Mouse (Mus musculus) frontal cortex, adult (tissue): ENCODE results near the gene Tlcd1.
"Not testable (repeated sequence)": the region's sequence is repeated elsewhere in the genome, so short reads cannot be mapped to it uniquely, and the experiment has no call there.

Experiments used
- ATAC-seq: cut with Nextera tagmentation; 2 replicates; pipeline ENCODE4 v1.9.2; 2017; ENCODE audit warnings: mild to moderate bottlenecking, moderate library complexity, mixed read lengths; ENCODE audit not compliant: low TSS enrichment

Gene Tlcd1

DNA sequence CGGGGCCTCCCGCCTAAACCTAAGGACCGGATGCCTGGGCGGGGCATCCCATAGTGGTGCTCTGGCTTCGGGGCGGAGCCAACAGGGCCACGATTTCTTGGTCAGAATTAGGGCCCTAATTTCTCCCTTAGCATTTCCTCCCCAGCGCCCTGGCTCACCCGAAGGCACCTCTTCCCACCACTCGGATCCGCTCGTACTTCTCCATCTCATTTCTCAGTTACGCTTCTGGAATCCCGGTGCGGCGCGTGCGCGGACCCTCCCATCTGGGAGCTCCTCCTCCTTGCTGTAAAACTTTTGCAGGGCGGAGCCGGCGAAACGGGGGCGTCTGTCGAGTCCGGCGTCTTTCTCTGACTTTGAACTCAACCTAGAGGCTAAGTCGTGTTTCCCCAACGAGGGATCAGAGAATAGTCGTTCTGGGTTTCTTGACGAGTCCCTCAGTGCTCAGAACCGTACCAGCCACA lies at the start of gene Tlcd1, which contains the start of gene Nek8:
Tlcd1 (plus strand) TSS at position 310 of the 461 bp plus-strand sequence.
Nek8 (minus strand) TSS at position 274 of the 461 bp plus-strand sequence.
- ATAC-seq, result peak; percentile 48

DNA sequence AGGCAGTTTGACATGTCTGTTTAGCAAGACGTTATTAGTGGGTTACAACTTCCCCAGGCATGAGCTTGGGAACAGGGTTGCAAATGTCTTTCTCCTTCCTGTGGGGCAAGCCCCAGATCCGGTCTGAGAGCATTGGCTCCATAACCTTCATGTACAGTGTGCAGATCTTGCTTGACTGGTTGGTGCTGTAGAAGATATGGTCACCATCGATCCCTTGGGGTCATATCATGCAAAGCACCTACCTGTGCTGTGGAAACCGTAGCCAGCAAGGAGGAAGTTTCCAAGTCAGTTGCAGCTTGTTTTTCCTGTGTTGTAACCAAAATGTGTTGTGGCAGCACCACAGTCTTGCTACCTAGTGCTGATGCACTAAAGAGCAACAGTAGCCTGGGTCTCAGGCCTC lies 49.8 kb upstream of the Tlcd1 start:
- ATAC-seq, result no peak

DNA sequence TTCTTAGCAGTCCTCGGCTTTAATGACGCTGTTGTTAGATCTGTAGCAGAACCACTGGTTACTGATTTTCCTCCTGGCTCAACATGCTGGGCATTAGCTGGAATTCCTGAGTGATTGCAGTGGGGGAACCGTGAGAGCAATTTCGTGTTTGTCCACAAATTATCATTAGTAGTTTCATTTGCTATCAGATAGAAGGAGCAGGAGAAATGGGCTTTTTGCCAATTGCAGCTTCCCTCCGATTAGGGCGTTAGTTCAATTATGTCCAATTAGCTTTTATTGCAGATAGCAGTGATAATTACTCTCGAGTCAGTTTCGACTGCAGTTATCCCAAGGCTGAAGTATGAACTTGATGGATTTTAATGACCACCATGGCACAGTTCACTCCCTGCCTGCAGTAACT lies 47.1 kb upstream of the Tlcd1 start:
- ATAC-seq, result no peak

DNA sequence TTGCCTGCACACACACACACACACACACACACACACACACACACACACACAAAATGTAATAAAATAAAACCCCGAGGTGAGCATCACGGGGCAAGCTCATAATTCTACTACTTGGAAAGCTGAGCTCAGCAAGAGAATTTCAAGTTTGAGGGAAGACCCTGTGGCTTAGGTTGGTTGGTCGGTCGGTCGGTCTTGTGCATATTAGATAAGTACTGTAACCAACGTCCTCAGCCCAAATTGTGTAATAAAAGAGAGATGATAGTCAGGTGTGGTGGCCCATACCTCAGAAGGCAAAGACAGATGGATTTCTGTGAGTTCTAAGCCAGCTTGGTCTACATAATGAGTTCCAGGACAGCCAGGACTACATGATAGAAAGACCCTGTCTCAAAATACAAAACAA lies 42.6 kb upstream of the Tlcd1 start:
- ATAC-seq, result no peak

DNA sequence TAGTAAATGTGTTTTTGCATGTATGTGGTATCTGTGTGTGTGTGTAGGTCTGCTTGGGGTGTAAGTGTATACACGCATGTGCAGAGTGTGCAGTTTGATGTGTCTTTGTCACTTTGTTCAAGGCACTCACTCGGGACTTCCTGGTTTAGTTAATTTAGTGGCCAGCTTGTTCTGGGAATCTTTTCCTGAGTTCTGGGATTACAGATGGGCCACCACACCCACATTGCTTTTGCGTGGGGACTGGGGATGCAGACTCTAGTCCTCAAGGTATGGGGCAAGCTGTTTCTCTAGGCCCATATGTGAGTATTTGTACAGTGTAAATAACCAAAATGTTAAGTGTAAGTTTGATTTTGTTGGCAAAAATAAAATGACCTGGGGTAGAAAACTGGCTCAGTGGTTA lies 42.2 kb upstream of the Tlcd1 start:
- ATAC-seq, result no peak; the same call in 1 of the 2 replicates

DNA sequence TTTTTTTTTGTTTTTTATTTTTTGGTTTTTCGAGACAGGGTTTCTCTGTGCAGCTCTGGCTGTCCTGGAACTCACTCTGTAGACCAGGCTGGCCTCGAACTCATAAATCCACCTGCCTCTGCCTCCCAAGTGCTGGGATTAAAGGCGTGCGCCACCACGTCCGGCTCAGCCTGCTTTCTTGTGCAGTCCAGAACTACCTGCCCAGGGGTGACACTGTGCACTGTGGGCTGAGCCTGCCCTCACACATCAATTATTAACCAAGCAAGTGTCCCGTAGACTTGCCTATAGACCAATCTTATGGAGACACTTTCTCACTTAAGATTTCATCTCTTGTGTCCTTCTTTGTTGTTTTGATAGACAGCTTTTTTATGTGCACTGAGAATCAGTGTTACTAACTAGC lies 41.2 kb upstream of the Tlcd1 start:
- ATAC-seq, result not testable (repeated sequence)

DNA sequence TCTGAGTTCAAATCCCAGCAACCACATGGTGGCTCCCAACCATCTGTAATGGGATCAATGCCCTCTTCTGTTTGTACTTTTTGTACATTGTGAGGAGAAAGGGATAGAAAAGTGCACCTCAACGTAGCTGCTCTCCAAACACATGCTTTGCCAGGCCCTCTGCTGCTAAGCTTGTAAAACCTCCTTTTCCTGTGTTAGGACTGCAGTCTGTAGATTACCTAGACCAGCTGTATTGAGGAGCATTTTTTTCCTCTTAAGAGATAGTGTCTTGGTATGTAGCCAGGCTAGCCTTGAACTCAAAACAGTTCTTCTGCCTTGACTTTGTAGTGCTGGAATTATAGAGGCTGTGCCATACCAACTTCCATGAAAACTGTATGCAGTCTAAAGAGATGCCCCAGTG lies 40.4 kb upstream of the Tlcd1 start:
- ATAC-seq, result no peak

DNA sequence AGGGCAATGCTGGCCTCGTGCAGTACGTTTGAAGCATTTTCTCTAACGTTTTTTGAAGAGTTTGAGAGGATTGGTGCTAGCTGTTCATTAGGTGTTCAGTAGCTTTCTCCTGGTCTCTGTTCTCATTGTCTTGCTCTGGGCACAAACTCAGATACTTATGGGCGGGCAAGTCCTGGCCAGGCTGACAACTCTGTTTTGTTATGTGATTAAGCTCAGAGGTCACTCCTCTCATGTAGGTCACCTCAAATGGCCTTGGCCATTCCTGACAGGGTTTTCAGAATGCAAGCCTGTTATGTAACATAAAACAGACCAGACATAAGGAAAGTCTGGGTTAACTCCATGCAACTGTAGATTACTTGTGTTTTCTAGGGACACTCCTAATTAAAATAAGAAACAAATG lies 38.9 kb upstream of the Tlcd1 start:
- ATAC-seq, result no peak

DNA sequence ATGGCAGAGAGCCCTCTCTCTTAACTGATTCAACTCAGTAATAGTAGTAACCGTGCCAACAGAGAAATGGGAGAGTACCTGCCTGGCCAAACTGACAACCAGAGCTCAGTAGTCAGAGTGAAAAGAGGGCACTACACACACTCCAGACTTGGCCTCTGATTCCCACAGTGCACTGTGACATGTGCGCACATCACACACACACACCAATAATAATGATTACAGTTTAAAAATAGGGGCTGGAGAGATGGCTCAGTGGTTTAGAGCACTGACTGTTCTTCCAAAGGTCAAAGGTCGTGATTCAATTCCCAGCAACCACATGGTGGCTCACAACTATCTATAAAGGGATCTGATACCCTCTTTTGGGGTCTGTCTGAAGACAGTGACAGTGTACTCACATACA lies 38.5 kb upstream of the Tlcd1 start:
- ATAC-seq, result no peak

DNA sequence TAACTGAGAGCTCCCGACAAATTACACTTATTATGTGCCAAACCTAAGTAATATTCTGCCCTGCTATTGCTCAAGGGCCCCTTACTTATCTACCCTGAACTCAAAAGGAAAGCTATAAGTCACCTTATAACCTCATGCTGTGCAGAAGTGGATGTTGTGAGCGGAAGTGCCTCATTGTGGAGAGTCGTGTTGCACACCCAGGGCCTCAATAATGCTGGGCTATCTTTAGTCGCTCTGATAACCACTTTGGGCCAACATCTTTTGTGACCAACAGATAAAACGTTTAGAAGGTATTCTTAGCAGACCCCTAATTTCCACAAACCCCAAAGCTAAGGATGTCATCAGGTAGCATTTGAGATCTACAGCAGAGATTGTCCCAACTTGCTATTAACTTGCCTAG lies 35.8 kb upstream of the Tlcd1 start:
- ATAC-seq, result no peak

DNA sequence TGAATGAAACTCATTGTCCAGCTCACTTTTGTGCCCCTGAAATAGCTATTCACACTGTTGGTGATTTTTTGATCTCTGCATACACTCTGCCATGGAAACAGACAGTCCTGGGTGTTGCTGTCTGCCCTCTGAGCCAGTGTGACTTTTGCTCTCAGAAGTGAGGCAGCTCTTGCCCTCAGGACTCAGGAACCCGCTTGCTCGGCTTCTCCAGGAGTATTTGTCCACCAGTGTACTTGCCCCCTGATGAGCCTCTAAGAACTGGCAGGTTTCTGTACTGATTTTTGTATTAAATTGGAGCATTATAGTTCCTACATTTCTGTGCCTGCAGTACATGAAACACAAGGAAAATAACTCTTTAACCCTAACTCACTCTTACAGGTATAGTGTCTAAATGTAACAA lies 33.0 kb upstream of the Tlcd1 start:
- no peak for ATAC-seq

DNA sequence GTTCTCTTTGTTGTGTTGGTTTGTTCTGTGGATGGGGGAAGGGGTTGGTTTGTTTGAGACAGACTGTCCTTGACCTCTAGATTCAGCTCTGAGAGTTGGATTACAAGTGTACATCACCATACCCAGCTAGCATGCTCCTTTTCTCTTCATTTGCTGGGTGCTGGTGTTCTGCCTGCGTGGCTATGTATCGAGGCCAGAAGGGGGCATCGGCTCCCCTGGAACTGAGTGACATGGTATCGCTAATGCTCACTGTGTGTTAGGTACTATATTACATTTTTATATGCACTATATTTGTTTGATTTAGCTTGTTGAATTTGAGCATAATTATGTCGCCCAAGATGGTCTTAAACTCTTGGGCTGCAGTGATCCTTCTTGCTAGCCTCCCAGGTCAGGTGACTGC lies 30.3 kb upstream of the Tlcd1 start:
- ATAC-seq, result no peak

DNA sequence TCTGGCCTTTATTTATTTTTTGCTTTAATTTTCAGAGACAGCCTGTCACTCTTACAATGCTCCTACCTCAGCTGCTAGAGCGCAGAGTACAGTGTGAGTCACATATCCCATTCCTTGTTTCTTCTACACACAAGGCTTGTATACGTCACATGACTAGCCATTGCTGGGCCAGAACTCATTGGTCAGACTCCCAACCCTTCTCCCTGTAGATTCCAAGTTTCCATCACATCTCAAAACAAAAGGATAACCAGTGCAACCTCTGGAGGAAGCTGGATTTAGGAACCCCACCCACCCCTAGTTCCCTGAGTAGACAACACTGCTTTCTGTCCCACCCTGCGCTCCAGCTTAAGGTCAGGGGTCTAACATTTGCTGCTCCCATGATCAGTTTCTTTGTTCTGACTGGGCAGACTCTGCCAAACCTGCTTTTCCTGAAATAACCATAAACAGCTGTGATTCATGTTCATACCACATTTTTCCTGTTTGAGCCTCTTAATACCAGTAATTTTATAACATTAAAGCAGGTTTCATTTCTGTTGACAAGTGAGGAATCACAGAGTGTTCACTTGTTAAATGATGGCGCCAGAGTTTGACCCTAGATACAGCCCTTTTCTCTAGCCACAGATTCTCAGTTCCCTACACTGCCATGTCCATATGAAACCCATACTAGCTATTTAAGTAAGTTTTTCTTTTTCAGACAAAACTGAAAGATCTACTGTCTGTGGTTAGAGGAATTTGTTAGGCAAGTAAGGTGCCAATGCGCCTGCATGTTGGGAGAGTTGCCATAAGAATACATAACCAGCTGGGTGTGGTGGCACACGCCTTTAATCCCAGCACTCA lies 29.6 kb upstream of the Tlcd1 start:
- no peak for ATAC-seq

DNA sequence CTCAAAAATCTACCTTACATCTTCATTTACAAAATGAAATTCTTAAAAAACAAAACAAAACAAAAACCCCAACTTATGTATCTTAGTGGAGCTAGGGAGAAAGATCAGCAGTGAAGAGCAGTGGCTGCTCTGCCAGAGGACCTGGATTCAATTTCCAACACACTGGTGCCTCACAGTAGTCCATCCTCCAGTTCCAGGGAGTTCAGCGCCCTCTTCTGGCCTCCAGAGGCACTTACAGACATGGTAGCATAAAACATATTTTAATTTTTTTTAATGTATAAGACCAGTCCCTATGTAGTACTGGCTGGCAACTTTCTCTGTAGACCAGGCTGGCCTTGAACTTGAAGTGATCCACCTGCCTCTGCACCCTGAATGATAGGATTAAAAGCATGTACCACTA lies 25.4 kb upstream of the Tlcd1 start:
- no peak for ATAC-seq

DNA sequence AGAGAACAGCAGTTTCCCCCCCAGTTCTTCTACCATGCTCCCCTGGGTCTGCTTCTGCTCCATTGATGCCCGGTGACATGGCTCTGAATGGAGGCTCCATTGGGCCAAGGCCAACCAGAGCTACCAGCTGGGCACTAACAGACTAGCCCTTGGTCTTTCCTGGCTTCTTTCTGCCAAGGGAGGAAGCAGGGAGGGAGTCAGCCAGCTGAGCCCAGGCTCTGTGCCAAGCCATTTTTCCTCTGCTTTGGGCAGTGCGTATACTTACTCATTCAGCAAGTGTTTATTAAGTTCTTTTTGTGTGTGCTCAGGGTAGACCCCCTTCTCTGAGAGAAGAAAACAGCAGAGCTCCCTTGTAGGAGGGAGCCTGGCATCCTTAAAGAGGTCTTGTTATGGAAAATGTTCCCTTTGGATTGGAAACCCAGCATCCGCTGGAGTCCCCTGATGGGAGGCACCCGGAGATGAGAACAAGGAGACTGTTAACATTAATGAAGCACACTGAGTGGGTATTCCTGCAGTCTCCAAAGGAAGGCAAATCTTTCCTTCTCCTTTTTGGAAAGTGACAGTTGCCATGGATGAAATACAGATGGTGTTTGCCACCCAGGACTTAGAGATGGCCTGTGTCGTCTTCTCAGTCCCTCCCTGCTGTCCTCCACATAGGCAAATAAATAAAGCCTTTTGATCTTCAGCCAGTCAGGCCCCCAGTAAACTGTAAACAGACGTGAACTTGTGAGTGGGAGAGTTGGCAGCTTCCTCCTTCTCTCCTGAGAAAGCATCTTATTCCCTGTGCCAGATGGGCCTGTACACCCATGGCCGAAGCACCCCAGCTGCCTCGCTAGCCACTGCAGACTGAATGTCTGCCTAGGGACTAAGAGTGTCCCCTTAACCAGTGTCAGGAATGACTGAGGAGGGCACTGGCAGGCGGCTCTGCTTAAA lies 23.9 kb upstream of the Tlcd1 start:
- ATAC-seq, result peak; percentile 58

DNA sequence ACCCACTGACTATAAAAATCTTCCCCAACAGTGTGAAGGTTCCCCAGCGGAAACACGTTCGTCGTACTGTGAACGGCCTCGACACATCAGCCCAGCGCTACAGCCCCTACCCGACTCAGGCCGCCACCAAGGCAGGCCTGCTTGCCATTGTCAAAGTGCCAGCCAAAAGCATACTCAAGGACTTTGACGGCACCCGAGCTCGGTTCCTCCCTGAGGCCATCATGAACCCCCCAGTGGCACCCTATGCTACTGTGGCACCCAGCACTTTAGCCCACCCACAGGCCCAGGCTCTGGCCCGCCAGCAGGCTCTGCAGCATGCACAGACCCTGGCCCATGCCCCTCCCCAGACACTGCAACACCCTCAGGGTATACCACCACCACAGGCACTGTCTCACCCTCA lies 22.7 kb upstream of the Tlcd1 start:
- ATAC-seq, result no peak

DNA sequence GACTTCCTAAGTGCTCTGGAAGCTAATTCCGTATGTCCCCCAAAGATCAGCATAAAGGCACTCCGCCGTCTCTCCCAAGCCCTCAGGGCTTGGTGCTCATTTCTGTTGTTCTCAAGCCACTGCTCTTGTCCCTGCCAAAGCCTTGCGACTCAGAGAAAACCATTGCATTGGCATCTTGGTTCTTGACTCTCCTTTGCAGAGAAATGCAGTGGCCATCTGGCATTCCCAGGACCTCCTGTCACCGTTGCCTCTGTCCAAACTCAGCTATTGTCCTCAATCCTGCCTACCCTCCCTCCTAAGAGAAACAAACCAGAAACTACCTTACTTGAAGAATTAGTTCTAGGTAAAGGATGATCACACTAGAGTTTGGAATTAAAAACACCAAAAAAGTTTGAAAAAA lies 20.8 kb upstream of the Tlcd1 start:
- no peak for ATAC-seq

DNA sequence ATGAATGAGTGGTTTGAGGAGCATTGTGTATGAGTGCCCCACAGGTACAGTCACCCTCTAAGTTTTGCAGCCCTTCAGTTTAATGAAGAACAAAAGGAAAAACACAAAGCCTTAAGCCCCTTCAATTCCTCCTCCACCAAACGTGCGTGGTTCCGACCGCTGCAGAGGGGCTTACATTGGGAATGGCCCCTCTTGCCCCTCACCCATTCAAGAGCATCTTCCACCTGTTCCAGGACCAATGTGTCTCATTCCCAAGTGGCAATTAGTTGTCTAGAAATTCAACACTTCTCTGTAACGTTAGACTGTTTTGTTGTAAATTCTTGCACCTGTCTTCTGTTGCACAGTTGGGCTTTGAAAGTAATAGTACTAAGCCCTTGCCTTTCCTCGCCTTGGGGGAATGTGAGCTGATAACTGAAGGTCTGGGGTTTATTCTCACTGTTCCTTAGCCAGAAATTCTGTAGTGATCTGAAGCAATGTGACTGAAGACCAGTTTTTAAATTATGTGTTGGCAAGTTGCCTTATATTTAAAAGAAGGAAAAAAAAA lies 20.3 kb upstream of the Tlcd1 start:
- no peak for ATAC-seq

DNA sequence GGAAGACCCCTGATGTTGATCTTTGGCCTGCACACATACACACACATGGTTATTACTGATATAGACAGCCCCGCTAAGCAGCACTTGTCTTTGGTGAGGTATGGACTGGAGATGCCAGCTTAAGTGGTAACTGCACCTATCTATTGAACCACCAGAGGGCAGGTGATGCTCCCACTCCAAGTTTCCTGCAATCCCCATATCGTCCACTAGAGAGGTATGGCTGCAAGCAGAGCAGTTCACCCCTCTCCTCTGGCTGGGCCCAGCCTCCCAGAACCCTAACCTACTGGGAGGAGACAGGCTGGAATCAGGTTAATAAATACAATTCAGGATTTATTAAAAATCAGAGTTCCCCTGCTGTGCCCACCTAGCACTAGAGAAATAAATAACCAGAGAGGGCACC lies 17.4 kb upstream of the Tlcd1 start:
- ATAC-seq, result peak; percentile 83

DNA sequence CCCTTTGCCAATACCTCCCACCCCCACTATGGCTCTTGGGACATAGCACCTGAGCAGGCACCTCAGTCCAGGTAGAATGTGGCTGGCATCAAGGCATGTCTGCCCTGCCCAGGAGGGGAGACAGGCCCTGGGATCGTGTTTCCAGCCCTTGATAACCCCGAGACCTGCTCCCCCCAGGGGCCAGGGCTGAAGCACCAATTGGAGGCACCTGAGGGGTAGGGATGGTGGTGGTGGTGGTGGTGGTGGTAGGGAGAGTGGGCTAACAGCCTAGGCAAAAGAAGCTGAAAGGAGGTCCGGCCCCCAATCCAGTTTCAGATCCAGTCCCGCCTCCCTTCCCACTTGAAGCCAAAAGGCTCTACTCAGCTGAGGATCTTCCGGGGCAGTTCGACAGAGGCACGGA lies 17.0 kb upstream of the Tlcd1 start:
- ATAC-seq, result no peak

DNA sequence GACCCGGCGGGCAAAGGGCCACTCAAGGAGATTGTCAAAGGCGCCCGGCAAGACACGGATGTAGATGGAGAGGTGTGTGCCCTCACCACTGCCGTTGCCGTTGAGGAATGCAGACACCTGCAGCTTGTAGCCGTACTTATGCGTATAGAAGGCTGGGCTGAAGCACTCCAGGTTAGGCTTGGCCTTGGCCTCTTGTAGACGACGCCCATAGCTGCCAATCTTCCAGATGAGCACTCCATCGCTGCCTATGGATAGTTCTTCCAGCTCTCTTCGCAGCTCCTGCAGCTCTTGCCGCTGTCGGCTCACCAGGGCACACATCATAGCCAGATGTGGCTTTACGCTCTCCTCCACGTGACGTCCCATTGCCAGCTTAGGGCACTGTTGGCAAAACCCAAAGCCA lies 16.3 kb upstream of the Tlcd1 start:
- no peak for ATAC-seq

DNA sequence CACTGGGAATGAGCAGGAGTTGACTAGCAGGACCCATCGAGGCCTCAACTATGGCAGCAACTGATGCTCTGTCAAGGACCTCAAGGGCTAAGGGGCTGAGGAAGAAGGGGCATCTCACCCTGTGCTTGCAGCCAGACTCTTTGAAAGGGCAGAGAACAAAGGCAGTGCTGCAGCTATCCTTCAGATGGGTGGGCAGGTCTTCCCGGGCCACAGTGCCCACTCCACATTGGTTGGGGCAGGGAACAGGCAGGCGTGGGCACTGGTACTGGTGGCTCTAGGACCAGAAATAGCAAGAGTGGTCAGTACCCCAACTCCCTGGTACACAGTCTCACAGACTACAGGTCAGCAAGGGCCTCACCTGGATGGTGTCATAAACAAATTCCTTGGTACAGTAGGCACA lies 15.8 kb upstream of the Tlcd1 start:
- ATAC-seq, result no peak

DNA sequence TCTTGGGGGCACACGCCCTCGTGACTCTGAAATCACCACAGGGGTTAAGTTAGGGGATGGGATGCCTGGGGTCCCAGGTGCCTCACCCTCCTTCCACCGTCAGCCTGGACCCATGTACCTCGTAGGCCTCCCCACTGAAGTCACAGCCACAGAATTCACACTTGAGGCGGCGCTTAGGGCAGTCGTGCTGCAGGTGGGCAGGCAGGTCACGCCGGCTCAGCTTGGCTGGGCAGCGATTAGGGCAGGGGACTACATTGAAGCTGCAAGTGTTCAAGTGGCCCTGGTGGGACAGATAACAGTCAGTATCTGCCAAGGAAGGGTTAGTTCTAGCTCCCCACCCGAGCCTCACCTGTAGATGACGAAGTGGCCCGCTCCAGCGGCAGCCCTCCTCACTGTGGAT lies 15.3 kb upstream of the Tlcd1 start:
- ATAC-seq, result no peak
